Mouse (Mus musculus): Measurements from ENCODE around the gene Slc16a11.

GRCm38 (mm10) chr11:70228828-70229227 lies 16.3 kb downstream of the Slc16a11 start:
- TF ChIP-seq EP300 (optimal IDR thresholded peaks at IDR 0.05) = no peak
- peak; percentile 18; the same call in 1 of the 2 replicates for TF ChIP-seq CTCF (IDR thresholded peaks at IDR 0.05; ENCODE audit: low read depth)

Data from stomach, postnatal 0 days (tissue).